Mouse (Mus musculus): ENCODE measurements at regions not wholly inside any gene's neighbourhood (a gene's known extent, or its start where the extent isn't known, plus 50 kb on each side); places are given as distances from the start of the nearest gene placed in this dataset.
"Not testable (repeated sequence)": the region's sequence is repeated elsewhere in the genome, so short reads cannot be mapped to it uniquely, and the experiment has no call there.

DNA sequence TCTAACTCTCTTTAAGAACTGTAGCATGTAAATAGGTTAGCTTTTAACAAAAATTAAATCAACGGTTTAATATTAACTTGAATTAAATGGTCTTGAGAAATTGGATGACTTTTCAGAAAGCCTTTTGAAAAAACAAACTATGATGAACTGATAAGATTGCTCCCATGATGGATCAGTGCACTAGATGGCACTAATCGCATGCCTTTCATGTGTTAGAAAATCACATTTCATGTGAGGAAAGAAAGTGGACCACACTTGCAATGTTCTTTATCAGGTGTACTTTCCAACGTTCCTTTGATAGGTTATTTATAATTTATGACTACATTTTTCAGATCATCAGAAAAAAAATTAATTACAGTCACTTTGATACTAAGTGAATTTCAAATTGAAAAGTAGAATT, 1003.2 kb upstream of the 4930412O13Rik start:
- POLR2A ChIA-PET, result no interaction called here
- peaks cover 3% of the 10 kb centered on the region for H3K27me3 ChIP-seq
- in situ Hi-C loops (cut with MboI; ENCODE audit: low pct_unique_long_range_greater_than_20kb), result loop anchor here (5.0 kb wide), 1 partner anchor 1134 kb away; no protein-coding TSS in a partner anchor
- CTCF ChIA-PET, result no interaction called here
- TF ChIP-seq CTCF (IDR thresholded peaks at IDR 0.05), result peak; percentile 21
- no peak for ATAC-seq
- DNase-seq (ENCODE audit: low read depth, low spot score), result no peak

DNA sequence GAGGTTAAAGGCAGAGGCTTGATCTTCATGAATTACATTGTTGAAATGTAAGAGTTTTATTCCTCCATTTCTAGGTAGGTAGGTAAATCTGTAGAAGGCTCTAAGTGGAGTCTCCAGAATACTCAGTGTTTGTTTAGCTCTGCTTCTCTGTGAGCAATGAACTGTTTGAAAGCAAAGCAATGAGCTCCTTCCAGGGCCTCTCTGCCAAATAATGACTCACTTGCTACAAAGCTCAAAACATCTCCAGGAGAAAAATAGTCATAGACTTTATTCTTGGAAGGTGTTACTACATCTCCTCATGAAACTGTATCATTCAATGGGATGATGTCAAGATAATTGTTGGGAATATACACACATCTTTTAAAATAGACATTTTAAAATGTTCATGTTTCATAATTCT, 968.6 kb upstream of the 4930412O13Rik start:
- ChIA-PET CTCF (interaction anchor here (0.8 kb wide), 1 partner anchor 31 kb away, joined by 3 read pairs; no protein-coding TSS in a partner anchor), POLR2A (no interaction called here)
- no peak for TF ChIP-seq CTCF (IDR thresholded peaks at IDR 0.05)
- ATAC-seq, result peak; percentile 21
- peak; percentile 47 for DNase-seq (ENCODE audit: low read depth, low spot score)
- in situ Hi-C loops (cut with MboI; ENCODE audit: low pct_unique_long_range_greater_than_20kb), result no loop called here
- H3K27me3 ChIP-seq, result no peaks in the 10 kb centered on the region

DNA sequence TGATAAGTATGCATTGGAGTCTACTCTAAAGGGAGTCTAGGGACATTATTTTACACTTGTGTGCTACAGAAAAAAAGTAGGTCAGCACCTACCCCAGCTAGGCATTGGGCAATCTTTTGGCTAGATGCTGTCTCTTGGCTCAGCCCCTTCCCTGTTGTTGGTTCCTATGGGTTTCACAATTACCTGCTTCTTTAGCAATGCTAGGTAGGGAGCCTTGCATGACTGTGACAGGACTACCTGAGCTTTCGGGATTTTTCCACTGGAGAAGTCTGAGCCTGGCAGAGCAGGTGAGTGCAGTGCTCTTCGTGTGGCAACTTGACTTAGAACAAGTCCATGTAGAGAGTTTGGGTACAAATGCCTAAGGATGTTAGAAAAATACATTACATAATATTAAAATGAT, 956.2 kb upstream of the 4930412O13Rik start:
- DNase-seq (ENCODE audit: low read depth, low spot score), result no peak
- TF ChIP-seq CTCF (IDR thresholded peaks at IDR 0.05), result no peak
- ATAC-seq, result no peak
- POLR2A ChIA-PET, result no interaction called here
- in situ Hi-C loops (cut with MboI; ENCODE audit: low pct_unique_long_range_greater_than_20kb), result no loop called here
- CTCF ChIA-PET, result no interaction called here
- no peaks in the 10 kb centered on the region for H3K27me3 ChIP-seq

DNA sequence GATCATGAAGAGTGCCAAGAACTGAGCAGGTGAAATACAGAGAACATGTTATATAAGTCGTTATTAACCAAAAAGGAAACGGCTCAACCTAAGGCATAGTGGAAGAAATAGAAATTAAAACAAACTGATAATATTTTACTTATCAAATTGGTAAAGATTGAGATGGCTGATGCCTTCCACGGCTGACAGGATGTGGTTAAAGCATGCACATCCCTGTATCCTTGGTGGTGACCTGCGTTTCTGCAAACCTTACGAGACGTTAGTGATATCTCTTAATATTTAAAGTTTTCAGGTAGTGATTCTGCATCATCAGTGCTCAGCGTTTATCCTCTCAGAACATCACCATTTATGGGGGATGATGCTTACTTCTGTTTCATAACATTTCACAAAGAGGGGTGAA, 939.5 kb upstream of the 4930412O13Rik start:
- H3K27me3 ChIP-seq, result peaks cover 20% of the 10 kb centered on the region
- CTCF ChIA-PET, result no interaction called here
- ATAC-seq, result no peak
- no peak for TF ChIP-seq CTCF (IDR thresholded peaks at IDR 0.05)
- DNase-seq (ENCODE audit: low read depth, low spot score), result no peak
- in situ Hi-C loops (cut with MboI; ENCODE audit: low pct_unique_long_range_greater_than_20kb), result no loop called here
- POLR2A ChIA-PET, result no interaction called here

DNA sequence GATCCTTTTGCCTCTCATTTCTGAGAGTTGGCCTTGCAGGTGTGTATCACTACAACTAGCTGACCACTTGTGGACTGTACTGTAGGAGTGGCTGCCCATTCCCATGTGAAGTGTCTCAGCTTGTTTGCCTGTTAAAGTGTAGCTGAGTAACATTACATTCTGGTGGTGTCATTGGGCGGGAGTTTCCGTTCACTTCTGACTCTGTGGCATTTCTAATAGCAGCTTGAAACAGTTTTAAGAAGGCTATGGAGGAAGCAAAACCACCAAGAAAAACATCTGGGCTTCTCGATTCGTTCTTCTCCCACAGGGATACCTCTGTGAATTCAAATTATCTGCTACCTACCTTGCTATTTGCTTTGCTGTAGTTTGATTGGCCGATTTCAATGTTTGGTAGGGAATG, 922.1 kb upstream of the 4930412O13Rik start:
- ATAC-seq (no peak), DNase-seq (ENCODE audit: low read depth, low spot score) (no peak)
- in situ Hi-C loops (cut with MboI; ENCODE audit: low pct_unique_long_range_greater_than_20kb), result no loop called here
- H3K27me3 ChIP-seq, result peaks cover 20% of the 10 kb centered on the region
- no peak for TF ChIP-seq CTCF (IDR thresholded peaks at IDR 0.05)
- ChIA-PET CTCF (no interaction called here), POLR2A (no interaction called here)

DNA sequence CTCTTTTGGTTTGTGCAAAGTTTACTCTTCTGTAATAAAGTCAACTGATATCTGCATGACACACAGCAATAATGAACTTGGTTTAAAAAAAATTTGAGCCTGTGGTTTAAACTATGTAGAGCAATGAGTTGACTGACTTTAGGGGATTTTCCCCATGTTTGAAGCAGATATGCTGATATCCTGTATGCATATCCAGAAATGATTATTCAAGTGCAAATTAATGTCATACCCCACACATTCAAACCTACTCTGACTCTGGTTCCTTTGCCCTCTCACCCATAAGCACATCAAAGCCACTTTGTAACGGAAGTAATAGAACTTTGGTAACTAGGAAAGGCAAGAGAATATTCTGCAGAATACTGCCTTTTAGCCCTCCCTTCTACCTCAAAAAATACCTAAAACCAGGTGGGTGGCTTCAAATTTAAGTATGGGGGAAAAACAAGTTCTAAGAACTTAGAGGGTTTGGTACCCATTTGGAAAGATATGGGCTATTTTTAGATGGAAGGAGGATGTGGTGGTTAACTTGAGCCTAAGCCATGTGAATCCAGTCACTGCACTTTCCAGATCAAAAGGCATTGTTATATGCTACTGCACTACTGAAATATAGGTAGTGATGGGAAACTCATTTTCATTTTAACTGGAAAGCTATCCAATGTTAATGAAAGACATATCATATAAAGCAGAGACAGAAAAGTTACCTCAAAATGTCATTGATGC, 915.9 kb upstream of the 4930412O13Rik start:
- CTCF ChIA-PET, result interaction anchor here (0.7 kb wide), 1 partner anchor 10 kb away, joined by 3 read pairs; no protein-coding TSS in a partner anchor
- in situ Hi-C loops (cut with MboI; ENCODE audit: low pct_unique_long_range_greater_than_20kb), result no loop called here
- POLR2A ChIA-PET, result no interaction called here

DNA sequence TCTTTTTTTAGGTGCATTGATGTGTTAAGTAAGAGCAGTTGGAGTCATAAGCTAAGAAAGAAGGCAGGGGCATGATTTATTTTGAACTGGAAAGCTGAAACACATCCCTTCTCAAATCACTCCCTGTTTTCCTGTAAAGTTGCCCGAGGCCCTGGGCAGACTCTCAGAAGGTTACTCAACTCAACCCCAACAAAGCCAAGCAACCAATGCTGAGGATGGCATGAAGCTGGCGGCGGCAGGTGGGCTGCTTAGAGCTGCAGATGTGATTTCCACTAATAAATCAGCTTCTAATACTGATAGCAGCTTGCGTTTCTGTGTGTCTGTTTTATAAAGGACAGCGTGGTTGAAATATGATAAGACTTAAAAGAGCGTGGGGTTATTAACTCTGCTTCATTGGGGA, 905.4 kb upstream of the 4930412O13Rik start:
- in situ Hi-C loops (cut with MboI; ENCODE audit: low pct_unique_long_range_greater_than_20kb), result no loop called here
- POLR2A ChIA-PET, result no interaction called here
- CTCF ChIA-PET, result interaction anchor here (0.8 to 1.7 kb wide), 2 partner anchors 10 to 39 kb away, joined by 3 read pairs; no protein-coding TSS in a partner anchor
- peaks cover 8% of the 10 kb centered on the region for H3K27me3 ChIP-seq
- TF ChIP-seq CTCF (IDR thresholded peaks at IDR 0.05), result no peak
- DNase-seq (ENCODE audit: low read depth, low spot score) (no peak), ATAC-seq (no peak)

More for the DNA sequence above, 915.9 kb upstream of the 4930412O13Rik start:
- no peak for TF ChIP-seq CTCF (IDR thresholded peaks at IDR 0.05)
- H3K27me3 ChIP-seq, result peaks cover 20% of the 10 kb centered on the region
- DNase-seq (ENCODE audit: low read depth, low spot score) (no peak), ATAC-seq (no peak)

DNA sequence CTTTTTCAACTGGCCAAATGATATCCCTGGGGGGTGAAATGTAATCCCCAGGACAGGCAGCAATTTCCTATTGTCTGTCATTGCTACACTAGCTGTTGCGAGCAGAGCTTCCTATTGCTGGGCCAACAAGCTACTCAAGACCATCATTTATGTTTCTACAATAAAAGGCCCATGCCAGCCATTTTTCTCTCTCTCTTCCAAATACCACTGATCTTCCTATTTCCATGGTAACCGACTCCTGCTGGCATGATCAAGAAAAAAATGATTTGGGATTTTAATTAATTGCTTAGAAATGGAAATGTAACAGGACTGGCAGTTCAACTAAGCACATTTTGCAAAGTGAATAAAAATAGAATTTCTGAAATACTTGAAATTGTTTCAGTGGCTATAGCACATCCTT, 868.7 kb upstream of the 4930412O13Rik start:
- CTCF ChIA-PET, result no interaction called here
- DNase-seq (ENCODE audit: low read depth, low spot score), result no peak
- in situ Hi-C loops (cut with MboI; ENCODE audit: low pct_unique_long_range_greater_than_20kb), result no loop called here

DNA sequence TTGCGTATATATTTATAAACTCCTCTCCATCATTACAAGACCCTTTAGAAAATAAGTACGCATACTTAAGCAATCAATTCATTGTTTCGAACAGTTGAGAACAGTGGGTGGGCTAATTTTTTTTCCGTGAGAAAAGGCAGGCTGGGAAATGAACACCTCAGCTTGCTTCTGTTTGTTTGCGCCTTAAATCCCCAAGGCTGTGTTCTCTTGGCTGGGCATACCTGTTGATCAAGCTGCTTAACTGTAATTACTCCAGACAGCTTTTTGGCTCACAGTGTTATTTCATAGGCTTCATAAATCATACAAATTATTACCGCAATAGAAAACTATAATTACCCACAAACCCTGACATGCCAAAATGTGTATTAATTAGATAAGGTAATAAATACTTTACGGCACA, 848.0 kb upstream of the 4930412O13Rik start:
- H3K27me3 ChIP-seq, result peaks cover 3% of the 10 kb centered on the region
- in situ Hi-C loops (cut with MboI; ENCODE audit: low pct_unique_long_range_greater_than_20kb), result no loop called here
- POLR2A ChIA-PET, result no interaction called here
- CTCF ChIA-PET, result no interaction called here
- DNase-seq (ENCODE audit: low read depth, low spot score) (no peak), ATAC-seq (no peak)
- TF ChIP-seq CTCF (IDR thresholded peaks at IDR 0.05), result no peak

More for the DNA sequence above, 868.7 kb upstream of the 4930412O13Rik start:
- no peak for ATAC-seq
- peaks cover 2% of the 10 kb centered on the region for H3K27me3 ChIP-seq
- TF ChIP-seq CTCF (IDR thresholded peaks at IDR 0.05), result no peak
- POLR2A ChIA-PET, result no interaction called here

DNA sequence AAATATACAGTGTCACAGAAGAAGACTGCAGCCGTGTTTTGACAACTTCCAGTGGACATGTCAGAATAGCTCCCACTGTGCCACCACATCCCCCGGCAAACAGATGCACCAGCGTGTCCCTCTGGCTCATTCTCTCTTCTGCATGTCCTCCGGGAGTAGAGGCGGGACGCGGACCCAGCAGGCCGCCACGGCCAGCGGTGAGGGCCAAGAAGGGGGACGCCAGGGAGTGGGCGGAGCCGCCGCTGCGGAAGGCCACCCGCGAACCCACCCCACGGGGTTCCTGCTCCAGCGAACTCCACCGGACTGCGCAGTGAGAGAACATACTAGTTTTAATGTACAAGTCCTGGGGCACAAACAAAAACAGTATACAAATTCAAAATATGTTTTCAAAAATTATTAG, 838.7 kb upstream of the 4930412O13Rik start:
- CTCF ChIA-PET, result interaction anchor here (1.6 kb wide), 1 partner anchor 8 kb away, joined by 4 read pairs; no protein-coding TSS in a partner anchor
- DNase-seq (ENCODE audit: low read depth, low spot score); ATAC-seq; H3K27me3 ChIP-seq; in situ Hi-C loops (cut with MboI; ENCODE audit: low pct_unique_long_range_greater_than_20kb); POLR2A ChIA-PET: not testable (repeated sequence)

DNA sequence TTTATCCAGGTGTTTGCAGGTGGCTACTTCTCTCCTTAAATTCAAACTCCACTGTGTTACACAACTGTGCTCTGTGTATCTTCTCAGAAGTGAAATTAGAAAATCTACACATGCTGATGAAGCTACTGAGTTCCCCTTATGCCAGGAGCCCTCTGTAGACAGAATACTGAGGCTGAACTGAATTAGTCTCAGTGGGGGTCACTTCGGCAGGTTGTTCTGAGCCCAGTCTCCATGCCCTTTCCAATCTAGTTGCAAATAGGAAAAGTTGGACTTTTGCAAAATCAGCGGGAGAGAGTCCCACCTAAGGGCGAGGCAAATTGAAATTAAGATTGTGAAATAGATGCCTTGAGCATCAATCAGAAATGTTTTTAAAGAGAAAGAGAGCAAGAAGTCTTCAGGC, 833.1 kb upstream of the 4930412O13Rik start:
- ChIA-PET POLR2A (no interaction called here), CTCF (no interaction called here)
- H3K27me3 ChIP-seq, result peaks cover 12% of the 10 kb centered on the region
- DNase-seq (ENCODE audit: low read depth, low spot score) (no peak), ATAC-seq (no peak)
- no peak for TF ChIP-seq CTCF (IDR thresholded peaks at IDR 0.05)
- in situ Hi-C loops (cut with MboI; ENCODE audit: low pct_unique_long_range_greater_than_20kb), result no loop called here

DNA sequence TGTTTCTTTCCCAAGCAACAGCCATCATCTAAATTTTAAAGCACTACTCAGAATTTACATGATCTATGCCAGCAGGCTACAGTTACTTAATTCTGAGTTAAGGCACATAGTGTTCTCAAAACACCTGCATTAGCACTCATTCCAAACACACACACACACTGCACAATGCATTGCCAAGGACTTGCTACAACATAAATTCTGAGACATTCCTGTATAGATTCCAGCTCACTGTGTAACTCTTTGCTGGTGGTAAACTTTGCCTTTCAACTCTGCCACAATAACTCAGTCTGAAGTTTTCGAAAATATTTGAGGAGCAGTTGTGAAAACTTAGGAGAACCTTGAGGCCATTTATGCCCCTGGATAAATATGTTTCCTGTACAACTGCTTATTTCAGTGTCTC, 807.2 kb upstream of the 4930412O13Rik start:
- ATAC-seq (no peak), DNase-seq (ENCODE audit: low read depth, low spot score) (no peak)
- in situ Hi-C loops (cut with MboI; ENCODE audit: low pct_unique_long_range_greater_than_20kb), result no loop called here
- CTCF ChIA-PET, result no interaction called here
- POLR2A ChIA-PET, result no interaction called here
- no peak for TF ChIP-seq CTCF (IDR thresholded peaks at IDR 0.05)
- H3K27me3 ChIP-seq, result peaks cover 8% of the 10 kb centered on the region

Data from Patski (cell line).